Mouse (Mus musculus) erythroblast, embryonic 14.5 days (primary cell): ENCODE measurements around the gene Ifrd2.

Experiments used
- GATA1 ChIP-seq: IDR thresholded peaks from 2 replicates; pipeline ENCODE4 v1.6.1; 2012; ENCODE audit warnings: low read length, inconsistent platforms, mixed read lengths
- TAL1 ChIP-seq: IDR thresholded peaks from 3 replicates; pipeline ENCODE4 v1.6.1; 2012; ENCODE audit warnings: low read length, inconsistent platforms, mixed read lengths

GRCm38 (mm10) chr9:107545602-107546001 lies 41.8 kb upstream of the Ifrd2 start:
- no peak for TF ChIP-seq TAL1
- no peak for TF ChIP-seq GATA1
